Mouse (Mus musculus): ENCODE measurements around the gene Tnp2. TPM values are rescaled to one million over a fixed set of nuclear protein-coding genes. Genes with fewer than 3 reads are reported as not detected.

The Tnp2 gene
- total RNA-seq, 2 experiments from 2014 or later: not detected

- DNase-seq (ENCODE audit: low spot score in 2 of 2): no peak
Observed at GRCm38 (mm10) chr16:10790702-10791101, 2.2 kb upstream of the Tnp2 start, which contains the start of gene Prm3. Gene Prm3, minus strand, starts transcription at chr16:10790914.

- DNase-seq (ENCODE audit: low spot score in 2 of 2): no peak
Observed at GRCm38 (mm10) chr16:10788866-10789265, 406 bp upstream of the Tnp2 start.

GRCm38 (mm10) chr16:10787548-10788058 lies 857 bp downstream of the Tnp2 start:
- DNase-seq (ENCODE audit: low spot score in 2 of 2): no peak

- DNase-seq (ENCODE audit: low spot score in 2 of 2): no peak
Observed at GRCm38 (mm10) chr16:10786782-10787547, 1.5 kb downstream of the Tnp2 start.

DNA sequence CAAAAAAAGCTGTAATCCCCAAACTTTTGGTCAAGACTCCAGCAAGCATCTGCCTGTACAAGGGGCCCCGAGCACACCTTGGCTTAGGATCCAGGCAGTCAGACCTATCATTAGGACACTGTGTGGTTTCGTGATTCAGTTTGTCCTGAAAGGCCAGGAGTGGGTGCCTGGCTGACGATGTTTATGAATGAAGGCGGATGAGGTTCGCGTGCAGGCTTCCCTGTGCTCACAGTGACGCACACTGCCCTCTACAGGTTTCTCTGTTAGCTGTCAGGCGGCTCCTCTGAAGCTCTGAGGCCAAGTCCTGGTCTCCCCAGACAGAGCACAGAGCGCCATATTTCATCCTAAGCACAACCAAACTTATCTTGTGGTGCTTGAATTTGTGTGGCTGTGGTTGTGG lies 2.2 kb downstream of the Tnp2 start:
- peak; percentile 76 to 84 for DNase-seq (ENCODE audit: low spot score in 2 of 2)

- peak; percentile 74 to 75 for DNase-seq (ENCODE audit: low spot score in 2 of 2)
Observed at GRCm38 (mm10) chr16:10785371-10786231, 2.9 kb downstream of the Tnp2 start, which contains the start of gene Socs1. Gene Socs1, minus strand, starts transcription at chr16:10785536.

DNA sequence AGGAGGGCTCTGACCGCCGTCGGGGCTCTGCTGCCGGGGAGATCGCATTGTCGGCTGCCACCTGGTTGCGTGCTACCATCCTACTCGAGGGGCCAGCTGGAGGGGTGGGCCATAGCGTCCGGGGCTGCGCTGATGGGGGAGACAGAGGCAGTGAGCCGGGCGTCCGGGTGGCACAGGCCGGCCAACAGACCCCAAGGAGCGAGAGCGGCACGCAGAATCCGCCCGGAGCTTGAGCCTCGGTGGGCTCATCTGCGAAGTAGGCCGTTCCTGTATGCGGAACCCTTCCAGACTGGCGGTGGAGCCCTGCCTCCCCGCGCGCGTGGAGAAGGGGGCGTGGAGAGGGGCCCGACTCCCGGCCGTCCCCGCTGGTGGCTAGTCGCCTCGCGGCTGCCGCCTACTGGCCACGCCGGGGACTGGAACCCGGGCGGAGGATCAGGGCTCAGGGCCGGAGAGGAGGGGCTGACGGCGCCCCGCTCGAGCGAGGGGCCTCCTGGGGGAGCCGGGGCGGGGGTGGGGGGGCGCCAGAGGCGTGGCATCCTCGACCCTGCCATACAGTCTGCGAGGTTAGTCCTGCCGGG lies 3.6 kb downstream of the Tnp2 start:
- DNase-seq (ENCODE audit: low spot score in 2 of 2): peak; percentile 89 to 91

DNA sequence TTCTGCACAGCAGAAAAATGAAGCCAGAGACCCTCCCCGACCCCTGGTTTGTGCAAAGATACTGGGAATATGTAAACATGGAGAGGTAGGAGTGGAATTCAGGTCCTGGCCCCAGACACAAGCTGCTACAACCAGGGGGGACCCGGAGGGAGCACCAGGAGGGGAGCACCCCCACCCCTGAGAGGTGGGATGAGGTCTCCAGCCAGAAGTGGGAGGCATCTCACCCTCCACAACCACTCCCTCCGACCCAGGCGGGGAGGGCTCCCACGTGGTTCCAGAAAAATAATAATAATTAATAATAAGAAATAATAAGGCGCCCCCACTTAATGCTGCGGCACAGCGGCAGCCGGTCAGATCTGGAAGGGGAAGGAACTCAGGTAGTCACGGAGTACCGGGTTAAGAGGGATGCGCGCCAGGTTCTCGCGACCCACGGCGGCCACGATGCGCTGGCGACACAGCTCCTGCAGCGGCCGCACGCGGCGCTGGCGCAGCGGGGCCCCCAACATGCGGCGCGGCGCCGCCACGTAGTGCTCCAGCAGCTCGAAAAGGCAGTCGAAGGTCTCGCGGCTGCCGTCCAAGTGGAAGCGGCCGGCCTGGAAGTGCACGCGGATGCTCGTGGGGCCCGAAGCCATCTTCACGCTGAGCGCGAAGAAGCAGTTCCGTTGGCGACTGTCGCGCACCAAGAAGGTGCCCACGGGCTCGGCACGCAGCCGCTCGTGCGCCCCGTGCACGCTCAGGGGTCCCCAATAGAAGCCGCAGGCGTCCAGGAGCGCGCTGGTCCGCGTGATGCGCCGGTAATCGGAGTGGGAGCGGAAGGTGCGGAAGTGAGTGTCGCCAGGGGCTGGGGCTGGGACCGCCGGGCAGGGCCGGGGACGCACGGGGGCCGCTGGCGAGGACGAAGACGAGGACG lies 4.3 kb downstream of the Tnp2 start:
- peak; percentile 16 to 25 for DNase-seq (ENCODE audit: low spot score in 2 of 2)

- no peak for DNase-seq (ENCODE audit: low spot score in 2 of 2)
Observed at GRCm38 (mm10) chr16:10783451-10783850, 5.0 kb downstream of the Tnp2 start.

DNA sequence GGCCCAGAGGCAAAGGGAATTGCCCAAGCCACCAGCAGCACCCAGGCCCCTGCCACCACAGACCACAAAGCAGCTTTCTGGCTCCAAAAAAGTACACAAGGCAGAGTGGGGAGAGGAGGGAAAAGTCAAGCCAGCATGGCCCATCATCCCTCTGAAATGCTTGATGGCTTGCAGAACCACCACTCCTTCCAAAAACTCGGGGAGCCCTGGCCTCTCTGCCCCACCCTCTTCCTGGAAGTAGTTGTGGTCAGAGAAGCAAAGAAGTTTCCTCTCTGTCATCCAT lies 5.4 kb downstream of the Tnp2 start:
- no peak for DNase-seq (ENCODE audit: low spot score in 2 of 2)

DNA sequence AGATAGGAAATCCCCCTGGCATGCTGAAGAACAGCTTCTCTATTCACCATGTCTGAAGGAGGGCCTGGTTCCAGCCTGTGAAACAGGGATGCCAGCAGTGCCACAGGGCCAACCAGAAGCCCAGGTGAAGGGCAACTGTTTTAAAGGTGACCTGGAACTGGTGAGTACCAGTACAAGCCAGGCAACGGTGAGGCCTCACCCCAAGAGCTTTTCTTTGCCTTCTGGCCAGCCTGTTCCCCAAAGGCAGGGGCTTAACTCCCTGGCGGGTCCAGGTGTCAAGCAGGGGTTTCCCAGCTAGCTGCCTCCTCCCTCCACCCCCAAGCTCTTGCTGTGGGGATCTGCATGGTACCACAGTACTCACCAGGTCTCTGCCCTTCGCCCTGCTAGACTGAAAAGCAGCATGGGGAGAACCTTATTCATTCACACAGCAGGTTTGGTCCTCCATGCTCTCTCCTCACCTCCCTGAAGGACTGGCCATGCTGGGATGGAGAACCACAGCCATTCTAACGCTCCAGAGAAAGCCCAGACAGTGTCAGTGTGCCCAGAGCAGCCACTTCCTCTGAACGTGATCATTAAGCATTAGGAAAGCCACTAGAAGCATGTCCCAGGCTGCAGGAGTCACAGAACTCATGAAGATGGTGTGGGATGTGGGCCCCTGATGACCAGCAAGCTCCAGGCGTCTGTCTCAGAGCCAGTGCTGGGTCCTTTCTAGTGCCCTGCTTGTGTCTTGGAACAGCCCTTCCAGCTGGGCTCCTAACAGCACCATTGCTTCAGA lies 5.9 kb downstream of the Tnp2 start:
- DNase-seq (ENCODE audit: low spot score in 2 of 2): no peak

GRCm38 (mm10) chr16:10781862-10782371 lies 6.5 kb downstream of the Tnp2 start:
- DNase-seq (ENCODE audit: low spot score in 2 of 2): no peak

DNA sequence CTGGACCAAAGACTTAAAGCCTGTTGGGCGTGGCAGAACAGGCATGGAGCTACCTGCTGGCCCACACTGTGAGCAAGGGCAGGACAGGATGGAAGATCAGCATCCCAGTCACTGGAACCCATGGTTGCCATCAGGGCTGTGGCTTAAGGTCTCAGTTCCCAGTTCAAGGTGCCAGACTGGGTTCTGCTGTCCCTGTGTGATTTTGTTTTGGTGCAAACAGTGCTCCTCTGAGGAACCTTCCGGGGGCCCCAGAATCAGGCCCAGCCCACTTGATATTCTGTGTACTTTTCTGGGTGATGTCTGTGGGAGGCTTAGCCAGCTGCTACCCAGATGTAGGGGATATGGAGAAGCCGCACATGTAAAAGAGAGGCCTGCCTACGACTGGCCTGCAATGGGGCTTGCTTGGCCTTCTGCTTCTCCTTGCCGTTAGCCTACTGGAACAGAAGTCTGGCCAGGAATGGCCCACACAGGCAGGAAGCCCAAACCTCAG lies 7.8 kb downstream of the Tnp2 start:
- DNase-seq (ENCODE audit: low spot score in 2 of 2): no peak

- no peak for DNase-seq (ENCODE audit: low spot score in 2 of 2)
Observed at GRCm38 (mm10) chr16:10777579-10778160, 10.8 kb downstream of the Tnp2 start.

GRCm38 (mm10) chr16:10776322-10776721 lies 12.1 kb downstream of the Tnp2 start:
- no peak for DNase-seq (ENCODE audit: low spot score in 2 of 2)

DNA sequence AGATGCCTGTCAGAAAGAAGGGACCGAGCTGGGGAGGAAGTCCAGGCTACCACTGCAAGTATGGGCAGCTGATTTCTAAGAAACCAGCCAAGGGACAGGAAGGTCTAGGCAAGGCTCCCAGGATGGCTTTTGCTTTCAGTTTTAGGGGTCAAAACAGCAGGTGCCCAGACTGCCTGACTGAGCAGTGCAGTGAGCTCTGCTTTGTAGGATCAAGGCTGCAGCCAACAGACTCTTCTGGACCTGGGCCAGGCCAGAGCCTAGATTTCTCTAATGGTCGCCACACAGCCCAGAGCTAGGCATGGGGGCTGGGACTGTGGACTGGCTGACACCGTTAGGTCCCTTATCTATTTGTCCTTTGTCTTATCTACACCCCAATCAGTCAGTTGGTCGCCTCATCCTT lies 13.7 kb downstream of the Tnp2 start:
- DNase-seq (ENCODE audit: low spot score in 2 of 2): no peak

DNA sequence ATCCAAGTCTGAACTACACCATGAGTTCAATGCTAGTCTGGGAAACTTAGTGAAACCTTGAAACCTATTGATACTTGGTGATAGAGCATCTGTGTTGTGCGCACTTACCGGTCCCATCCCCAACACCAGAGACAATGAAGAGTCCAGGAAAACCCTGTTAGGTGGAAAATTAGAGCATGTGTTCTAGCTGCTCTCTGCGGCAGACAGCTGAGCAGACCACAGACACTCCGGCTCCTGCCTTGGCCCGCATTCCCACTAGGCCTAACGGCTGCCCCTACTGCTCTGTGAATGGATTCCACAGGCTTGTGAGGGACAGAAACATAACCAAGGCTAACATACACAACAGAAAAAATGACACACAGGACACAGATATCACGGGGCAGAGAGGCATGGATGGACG lies 14.9 kb downstream of the Tnp2 start:
- no peak for DNase-seq (ENCODE audit: low spot score in 2 of 2)

GRCm38 (mm10) chr16:10771769-10772510 lies 16.5 kb downstream of the Tnp2 start:
- no peak for DNase-seq (ENCODE audit: low spot score in 2 of 2)

Data from layer of hippocampus, postnatal 14 days (tissue).